Mouse (Mus musculus): ENCODE results near the gene Glrp1.

The Glrp1 gene

DNA sequence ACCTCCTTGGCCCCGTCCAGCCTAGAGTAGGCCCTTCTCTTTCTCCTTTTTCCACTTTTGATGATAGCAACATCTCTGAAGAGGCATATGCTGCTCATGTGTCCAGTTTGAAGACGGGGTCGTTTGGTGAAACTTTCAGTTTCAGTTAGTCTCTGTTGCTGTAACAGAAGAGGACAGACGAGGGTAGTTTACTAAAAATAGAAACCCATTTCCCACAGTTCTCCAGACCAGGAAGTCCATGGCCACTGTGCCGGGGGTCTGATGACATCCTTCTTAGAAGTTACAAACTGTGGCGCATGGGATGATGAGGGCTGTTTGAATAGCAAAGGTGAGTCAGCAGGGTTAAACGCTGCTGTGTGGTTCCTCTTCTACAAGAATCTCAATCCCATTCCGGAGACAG, at the start of gene Glrp1:
Gene Glrp1 (minus strand): TSS at position 278 of the 400 bp plus-strand sequence.
- in situ Hi-C loops (cut with MboI, MseI) = loop anchor here in 1 of 2 experiments (25.0 kb wide), 1 partner anchor 1428 kb away; the partner anchor contains the start of gene Gbx2

DNA sequence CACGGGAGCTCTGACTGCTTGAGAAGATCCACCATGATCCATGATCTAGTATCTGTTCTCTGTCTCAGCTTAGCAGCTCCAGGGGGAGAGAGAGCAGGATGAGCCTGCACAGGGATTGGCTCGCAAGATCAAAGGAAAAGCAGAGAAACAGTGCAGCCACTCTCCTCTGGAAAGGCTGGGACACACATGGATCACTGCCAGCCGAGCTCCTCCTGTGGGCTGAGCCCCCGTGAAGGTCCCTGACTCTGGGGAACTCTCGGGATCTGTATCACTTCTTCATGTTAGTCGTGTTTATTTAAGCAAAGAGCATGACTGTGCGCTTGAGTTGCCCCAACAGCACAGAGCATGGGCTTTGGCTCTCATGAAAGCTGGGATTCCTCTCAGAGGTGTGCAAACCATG, 49.4 kb upstream of the Glrp1 start:
- in situ Hi-C loops (cut with MboI, MseI) = loop anchor here in 1 of 2 experiments (5.0 kb wide), 1 partner anchor 148 kb away; no protein-coding TSS in a partner anchor

DNA sequence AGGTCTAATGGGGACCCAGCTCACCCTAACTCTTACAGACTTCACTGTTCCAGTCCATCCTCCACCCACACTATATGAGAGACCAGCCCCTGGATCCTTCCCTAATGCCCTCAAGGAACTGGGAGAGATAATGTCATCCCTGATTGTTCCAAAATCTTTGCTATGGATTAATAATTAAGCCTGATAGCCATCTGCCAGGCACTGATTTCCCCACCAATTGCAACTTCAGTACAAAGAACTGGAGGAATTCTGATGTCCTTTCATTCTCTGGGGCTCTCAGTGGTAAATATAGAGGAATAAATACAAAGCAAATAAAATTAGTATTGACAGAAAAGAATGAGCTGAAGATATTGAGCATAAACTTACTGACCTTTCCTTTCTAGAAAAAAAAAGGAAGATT, 48.9 kb upstream of the Glrp1 start:
- in situ Hi-C loops (cut with MboI, MseI) = loop anchor here in 1 of 2 experiments (5.0 kb wide), 1 partner anchor 149 kb away; no protein-coding TSS in a partner anchor

DNA sequence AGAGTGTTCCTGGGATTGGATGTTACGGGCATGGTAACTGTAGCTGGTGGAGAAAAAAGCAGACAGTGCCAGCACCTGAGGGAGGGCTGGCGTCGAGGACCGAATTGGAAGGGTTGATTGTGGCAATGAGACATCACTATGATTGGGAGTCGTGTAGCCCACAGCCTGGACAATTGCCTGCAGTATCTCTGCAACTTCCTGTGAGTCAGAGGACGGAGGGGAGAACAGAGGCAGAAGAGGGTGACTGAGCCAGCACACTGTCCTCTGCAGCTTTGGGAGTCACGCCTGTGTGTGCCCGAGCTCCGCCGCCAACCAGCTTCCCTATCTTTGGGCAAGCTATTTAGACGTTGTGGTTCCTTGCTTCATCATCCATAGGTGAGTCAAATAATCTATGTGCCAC, 46.5 kb upstream of the Glrp1 start:
- in situ Hi-C loops (cut with MboI, MseI) = loop anchor here in 1 of 2 experiments (5.0 kb wide), 1 partner anchor 151 kb away; no protein-coding TSS in a partner anchor

DNA sequence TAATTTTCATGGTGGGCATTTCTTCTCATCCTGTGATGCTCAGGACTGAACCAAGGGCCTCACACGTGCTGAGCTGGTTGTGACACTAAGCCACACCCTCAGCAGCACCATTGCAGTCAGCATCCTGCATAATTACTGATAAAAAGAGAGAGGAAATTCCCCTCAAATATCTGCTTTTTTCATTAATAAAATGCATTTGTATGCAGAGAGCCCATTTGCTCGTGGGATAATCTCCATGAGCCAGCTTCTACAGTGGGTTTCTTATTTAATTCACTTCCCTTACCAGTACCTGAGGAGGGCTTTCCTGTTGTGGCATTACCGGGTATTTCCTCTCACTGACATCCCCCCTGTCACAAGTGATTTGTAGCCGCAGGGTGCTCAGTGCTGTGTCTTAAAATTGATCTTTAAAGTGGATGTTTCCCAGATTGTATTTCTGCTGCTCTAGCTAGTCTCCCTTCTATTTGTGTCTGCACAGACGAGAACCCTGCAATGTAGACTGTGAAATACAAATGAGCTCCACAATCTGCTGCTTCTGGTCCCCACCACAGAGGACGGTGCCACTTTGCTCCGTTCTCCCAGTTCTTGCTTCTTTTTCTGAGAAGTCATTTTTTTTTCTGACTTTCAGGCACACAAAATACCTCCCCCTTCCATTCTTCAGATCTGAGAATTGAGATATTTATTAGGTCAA, 43.8 kb upstream of the Glrp1 start:
- in situ Hi-C loops (cut with MboI, MseI) = no loop called here

DNA sequence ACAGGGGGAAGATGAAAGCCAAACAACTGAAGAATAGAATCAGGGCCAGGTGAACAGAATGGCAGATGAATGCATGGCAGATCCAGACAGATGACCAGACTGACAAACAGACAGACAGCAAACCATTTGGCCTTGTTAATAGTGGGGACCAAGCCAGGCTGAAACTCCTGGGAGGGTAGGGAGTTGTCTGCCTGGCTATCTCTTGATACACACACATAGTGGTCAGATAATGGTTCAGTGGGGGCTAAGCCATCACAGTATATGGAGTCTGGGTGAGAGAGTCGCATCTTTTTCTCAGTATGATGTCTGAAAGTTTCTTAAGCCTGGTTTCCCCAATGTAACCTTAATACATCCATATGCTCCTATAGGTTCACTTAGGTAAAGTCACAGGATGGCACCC, 39.4 kb upstream of the Glrp1 start:
- in situ Hi-C loops (cut with MboI, MseI) = no loop called here

DNA sequence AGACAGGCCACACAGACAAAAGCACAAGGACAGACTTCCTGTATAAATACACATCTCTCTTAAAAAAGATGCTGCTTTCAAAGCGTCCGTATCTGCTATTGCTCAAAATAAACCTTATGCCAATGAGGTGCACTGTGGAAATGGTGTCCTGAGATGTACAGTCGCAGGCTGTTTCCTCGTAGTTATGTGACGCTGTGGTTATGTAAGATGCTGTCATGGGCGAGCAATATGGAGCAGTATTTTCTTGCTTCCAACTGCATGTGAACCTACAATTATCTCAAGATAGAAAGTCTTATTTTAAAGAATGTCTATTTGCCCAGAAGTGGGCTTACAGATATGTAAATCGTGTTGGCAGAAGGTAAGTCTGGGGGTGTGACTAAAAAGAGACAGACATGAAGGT, 37.3 kb upstream of the Glrp1 start:
- in situ Hi-C loops (cut with MboI, MseI) = no loop called here

DNA sequence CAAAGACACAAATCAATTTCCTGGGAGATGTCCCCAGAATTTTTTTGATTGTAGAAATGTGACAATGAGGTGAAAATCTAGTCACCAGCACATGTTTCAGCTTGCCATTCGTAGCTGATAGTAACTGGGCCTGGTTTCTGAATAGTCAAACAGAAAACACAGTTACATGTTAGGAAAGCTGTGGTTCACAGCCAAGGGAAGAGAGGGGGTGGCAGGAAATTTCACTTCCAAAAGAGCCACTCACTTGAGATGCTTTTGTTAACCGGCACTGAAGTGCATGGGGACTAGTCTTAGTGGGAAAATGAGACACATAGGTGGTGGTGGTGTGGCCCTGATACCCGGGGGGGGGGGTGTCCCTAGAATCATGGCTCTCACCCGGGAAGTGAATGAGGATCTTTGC, 33.7 kb upstream of the Glrp1 start:
- in situ Hi-C loops (cut with MboI, MseI) = no loop called here

DNA sequence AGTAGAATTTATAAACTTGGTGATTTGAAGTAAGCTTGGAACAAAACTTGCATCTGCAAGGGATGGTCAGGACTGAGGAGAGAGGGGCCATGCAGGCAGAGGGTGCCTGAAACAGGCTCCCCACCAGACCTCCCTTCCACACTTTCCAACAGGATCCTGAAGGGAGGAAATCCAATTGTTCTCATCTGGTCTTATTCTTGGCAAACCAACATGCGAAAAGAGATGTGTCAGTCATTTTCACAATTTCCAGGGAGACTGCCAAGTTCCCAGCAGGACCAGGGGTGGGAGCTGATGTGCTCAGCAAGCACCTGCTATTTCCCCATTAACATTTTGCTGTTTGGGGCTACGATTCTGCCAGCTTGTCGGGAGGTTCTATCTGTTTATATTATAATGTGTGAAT, 30.0 kb upstream of the Glrp1 start:
- in situ Hi-C loops (cut with MboI, MseI) = loop anchor here in 1 of 2 experiments (10.0 kb wide), 1 partner anchor 1575 kb away; no protein-coding TSS in a partner anchor

DNA sequence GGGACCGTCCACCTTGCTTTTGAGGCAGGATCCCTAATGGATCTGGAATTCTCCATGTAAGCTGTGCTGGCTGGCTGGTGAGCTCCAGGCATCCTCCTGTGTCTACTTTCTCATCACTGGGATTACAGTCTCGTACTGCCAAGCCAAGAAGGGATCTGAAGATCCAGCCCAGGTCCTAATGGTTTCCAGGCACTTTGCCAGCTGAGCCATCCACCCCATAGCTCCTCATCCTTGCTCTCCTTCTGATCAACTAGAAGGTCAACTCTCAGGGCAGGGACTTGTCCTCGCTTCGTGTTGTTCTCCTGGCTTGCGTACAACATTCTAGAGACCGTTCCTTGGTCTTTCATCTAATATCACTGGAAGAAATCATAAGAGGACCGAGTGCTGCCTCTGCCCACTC, 29.4 kb upstream of the Glrp1 start:
- in situ Hi-C loops (cut with MboI, MseI) = loop anchor here in 1 of 2 experiments (10.0 kb wide), 1 partner anchor 1574 kb away; no protein-coding TSS in a partner anchor

DNA sequence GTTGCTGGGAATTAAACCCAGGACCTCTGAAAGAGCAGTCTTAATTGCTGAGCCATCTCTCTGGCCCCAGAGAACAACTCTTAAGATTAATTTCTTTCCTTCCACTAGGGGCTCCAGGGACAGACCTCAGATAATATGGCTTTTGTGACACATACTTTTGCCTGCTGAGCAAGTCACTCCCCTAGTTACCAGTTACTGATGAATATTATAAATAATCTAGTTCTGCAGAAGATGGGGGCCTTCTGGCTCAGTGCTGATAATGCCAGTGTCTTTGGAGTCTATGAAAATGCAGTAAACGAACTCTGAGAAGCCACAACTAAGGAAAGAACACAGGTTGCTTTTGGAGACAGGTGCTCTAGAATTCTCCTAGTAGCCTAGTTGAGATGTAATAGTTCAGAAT, 26.4 kb upstream of the Glrp1 start:
- in situ Hi-C loops (cut with MboI, MseI) = loop anchor here in 1 of 2 experiments (10.0 kb wide), 1 partner anchor 1572 kb away; no protein-coding TSS in a partner anchor

DNA sequence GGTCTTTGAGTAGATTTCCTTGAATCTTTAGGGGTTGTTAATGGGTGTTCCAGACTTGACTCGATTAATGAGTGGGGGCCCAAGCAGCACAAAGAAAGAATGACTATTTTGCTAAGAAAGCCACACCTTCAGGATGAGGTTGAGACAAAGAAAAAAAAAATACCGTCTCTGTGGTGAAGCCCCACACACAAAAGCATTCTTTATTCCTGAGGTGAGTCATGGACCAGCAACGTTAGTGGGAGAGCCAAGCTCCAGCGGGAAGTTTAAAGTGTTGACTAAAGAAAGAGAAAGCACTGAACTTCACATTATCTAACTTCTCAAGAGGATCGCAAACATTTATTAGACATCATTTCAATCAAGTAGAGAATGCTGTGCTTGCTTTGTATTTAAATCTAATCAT, 24.2 kb upstream of the Glrp1 start:
- in situ Hi-C loops (cut with MboI, MseI) = loop anchor here in 1 of 2 experiments (10.0 kb wide), 1 partner anchor 1569 kb away; no protein-coding TSS in a partner anchor

DNA sequence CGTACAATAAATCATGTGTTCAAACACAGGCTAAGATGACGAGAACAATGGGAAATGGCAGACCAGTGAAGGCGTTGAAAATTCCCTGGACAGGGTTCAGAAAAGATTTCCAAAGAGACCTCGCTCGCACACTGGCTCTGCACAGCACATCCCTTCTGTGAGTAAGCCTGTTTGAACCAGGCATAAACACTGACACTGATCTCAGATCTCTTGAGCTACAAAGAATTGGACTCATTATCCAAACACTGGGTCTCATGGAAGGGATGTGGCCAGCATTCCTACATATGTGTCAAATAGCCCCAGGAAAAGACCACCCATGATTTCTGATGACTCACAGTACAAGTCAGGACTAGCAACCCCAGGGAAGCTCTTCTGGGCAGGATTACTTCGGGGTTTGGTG, 16.3 kb upstream of the Glrp1 start:
- in situ Hi-C loops (cut with MboI, MseI) = no loop called here

DNA sequence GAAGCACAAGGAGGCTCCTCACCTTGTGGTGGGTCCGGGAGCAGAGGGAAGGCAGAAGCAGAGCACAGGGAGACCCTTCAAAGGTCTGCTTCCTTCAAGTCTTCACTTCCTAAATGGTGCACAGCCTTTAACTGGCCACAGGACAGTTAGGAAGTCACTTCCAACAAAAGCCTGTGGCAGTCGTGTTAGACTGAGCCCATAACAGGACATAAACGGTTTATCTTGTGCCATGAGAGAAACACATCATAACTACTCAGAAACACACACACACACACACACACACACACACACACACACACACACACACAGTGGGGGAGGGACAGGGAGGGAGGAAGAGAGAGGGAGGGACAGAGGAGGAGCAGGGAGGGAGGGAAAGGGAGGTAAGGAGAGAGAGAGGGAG, 15.8 kb upstream of the Glrp1 start:
- in situ Hi-C loops (cut with MboI, MseI) = no loop called here

DNA sequence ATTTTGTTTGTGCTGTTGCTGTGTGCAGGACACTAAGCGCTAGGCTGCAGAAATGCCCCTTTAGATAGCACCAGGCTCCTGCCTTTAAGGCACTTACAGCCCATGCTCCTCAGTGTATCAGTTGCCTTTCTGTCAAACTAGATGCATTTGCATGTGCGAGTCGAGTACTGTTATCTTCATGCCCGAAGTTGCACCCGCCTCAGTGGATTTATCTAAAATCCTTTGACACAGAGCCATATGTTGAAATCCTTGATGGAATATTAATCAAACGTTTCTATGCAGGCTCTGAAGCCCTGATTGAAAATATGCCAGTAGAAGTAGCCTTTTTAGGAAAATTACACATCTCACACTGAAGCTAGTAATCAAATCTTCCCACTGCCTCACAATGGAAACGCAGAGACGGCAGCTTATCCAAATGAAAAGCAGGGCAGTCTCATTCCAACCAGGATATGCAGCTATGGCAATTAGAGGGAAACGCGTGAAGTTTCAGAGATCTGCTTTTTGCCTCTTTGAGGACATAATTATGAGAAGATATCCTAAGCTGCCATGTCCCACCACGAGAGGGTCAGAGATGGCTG, 11.4 kb upstream of the Glrp1 start:
- in situ Hi-C loops (cut with MboI, MseI) = loop anchor here (5.0 to 25.0 kb wide), 2 partner anchors 54 to 1416 kb away; partner anchors contain the start of gene Gbx2 (in 1 of the 2)

DNA sequence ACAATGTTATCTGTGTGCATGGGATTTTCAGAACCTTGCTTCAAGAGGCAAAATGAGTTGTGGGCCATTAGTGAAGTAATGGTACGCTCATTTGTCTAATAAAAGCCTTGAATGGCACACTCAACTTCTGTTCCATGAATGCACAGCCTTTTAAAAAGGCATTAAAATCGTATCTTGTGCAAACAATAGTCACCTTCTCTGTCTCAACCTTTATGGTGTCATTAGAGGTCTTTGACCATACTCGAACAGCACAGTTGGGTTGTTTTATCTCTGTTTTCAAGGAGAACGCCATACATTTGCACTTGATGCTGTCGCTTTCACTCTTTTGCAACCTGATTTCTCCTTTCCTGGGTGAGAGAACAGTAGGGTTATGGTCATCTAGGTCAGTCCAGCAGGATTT, 3.7 kb upstream of the Glrp1 start:
- in situ Hi-C loops (cut with MboI, MseI) = loop anchor here in 1 of 2 experiments (25.0 kb wide), 1 partner anchor 1424 kb away; the partner anchor contains the start of gene Gbx2

DNA sequence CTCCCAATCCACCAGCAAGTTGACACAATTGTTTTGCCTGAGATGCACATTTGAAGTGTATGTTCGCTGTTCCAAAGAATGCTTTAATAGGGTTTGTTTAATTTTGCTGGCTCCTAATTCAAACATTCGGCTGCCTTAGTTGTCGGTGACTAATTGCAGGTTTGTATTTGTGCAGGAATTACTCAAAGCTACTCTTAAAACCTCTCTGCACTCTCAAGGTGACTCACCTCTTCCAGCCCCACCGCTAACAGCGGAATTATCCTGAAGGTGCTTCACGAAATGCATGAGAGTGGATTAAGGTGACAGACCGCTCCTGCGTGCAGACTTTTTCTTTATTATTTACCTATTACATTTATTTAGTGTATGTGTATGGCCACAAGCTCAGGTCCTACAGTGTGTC, 2.0 kb downstream of the Glrp1 start:
- in situ Hi-C loops (cut with MboI, MseI) = loop anchor here in 1 of 2 experiments (25.0 kb wide), 1 partner anchor 1429 kb away; the partner anchor contains the start of gene Gbx2

DNA sequence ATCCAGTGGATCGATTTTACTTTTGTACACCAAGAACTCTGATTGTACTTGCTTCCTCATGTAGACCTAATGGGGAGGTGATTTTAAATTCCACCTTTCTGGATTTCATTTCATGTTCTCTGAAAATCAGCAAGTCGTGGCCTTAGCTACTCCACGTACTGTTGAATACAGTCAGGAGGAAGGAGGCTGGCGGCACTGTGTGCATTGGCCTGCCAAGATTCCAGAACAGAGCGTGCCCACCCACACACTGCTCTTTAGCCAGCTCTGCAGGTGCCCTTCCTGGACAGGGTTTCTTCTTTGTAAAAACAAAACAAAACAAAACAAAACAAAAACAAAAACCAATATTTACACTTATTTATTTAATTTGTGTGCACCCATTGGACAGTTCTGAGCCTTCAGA, 2.7 kb downstream of the Glrp1 start:
- in situ Hi-C loops (cut with MboI, MseI) = loop anchor here in 1 of 2 experiments (25.0 kb wide), 1 partner anchor 1430 kb away; the partner anchor contains the start of gene Gbx2

DNA sequence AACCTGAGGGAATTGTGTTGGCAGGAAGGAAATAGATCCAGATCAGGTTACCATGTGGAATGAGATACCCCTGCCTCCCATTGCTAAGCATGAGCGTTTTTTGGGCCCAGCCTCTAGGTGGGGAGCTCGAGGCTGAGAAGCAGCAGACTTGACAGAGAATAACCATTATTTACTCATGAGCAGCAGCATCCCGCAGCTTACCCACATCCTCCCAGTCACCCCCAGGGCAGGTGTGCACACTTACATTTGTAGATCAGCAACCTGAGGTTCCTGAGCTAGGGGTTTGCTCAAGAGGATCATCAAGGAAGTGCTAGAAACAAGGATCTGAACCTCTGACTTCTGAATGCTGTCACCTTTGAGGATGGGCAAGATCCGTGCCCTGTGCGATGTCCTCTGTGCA, 3.5 kb downstream of the Glrp1 start:
- in situ Hi-C loops (cut with MboI, MseI) = loop anchor here in 1 of 2 experiments (25.0 kb wide), 1 partner anchor 1431 kb away; the partner anchor contains the start of gene Gbx2

DNA sequence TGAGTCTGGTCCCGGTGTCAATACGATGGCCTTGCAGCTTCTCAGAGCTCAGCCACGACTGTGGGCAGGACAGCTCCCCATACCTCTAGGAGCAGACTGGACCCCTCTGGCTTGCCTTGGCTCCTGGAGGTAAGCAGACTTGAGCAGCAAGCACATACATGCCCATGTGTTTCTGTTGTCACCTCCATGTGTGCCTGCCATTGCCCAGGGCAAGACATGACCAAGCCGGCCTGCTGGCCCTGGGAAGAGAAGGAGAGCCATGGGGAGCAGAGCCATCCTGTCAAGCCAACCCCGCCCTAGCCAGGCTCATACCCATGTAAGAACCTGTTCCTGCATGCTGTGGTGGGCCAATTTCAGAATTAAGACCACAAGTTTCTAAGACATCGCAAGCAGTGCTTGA, 4.2 kb downstream of the Glrp1 start:
- in situ Hi-C loops (cut with MboI, MseI) = loop anchor here in 1 of 2 experiments (25.0 kb wide), 1 partner anchor 1432 kb away; the partner anchor contains the start of gene Gbx2

DNA sequence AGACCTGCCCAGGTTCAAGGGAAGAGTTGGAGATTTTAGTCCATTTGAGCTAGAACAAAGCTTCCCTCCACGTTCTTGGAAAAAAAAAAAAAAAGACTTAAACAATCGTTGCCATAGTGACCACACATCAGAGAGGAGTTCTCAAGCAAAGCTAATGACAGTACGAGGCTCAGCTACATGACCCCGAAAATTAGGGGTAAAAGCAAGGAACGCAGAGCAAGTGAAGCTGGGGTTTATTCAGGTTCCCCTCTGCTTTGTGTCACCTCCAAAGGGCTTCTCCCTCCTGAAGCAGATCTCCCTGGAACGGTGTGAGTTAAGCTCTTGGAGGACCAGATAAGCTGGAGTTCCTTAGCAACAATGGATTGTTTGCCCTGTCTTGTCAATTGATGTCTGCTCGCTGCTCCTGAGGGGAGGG, 5.3 kb downstream of the Glrp1 start:
- in situ Hi-C loops (cut with MboI, MseI) = loop anchor here in 1 of 2 experiments (25.0 kb wide), 1 partner anchor 1433 kb away; the partner anchor contains the start of gene Gbx2

DNA sequence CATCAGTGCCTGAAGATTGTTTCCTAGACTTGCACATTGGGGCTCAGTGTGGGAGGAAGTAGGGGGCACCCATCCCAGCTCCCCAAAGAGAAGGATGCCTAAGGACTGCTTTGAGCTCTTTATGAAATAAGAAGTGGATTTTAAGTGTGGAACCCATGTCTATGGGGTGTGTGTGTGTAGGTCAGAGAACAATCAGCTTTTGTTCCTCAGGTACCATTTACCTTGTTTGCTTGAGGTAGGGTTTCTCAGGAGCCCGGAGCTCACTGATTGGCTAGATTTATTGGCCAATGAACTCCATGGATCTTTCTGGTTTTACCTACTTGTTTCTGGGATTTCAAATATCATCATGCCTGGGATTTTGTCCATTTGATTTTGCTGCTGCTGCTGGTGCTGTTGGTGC, 7.0 kb downstream of the Glrp1 start:
- in situ Hi-C loops (cut with MboI, MseI) = loop anchor here in 1 of 2 experiments (25.0 kb wide), 1 partner anchor 1434 kb away; the partner anchor contains the start of gene Gbx2
